Mouse (Mus musculus): ENCODE measurements at regions not wholly inside any gene's neighbourhood (a gene's known extent, or its start where the extent isn't known, plus 50 kb on each side); places are given as distances from the start of the nearest gene placed in this dataset.

DNA sequence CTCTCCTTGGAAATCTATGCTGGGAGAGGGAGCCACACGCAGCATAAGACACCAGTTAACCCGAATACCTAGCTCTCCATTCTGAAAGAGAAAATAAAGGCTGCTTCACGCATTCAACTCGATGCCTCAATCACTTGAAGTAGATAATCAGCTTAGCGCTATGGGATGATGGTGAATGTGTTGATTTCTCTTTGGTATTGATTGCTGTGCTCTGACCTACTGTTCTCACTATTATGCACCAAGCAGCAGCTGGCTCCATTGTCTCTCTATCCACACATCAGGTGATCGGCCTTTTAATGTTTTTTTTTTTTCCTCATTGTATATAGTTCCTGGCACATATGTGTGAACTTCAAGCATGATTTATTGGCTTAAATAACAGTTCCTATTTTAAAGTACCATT, 254.0 kb downstream of the Car8 start:
- TF ChIP-seq CTCF (IDR thresholded peaks at IDR 0.05), result no peak
- no peak overlapping the region for H3K27ac ChIP-seq
- no peak overlapping the region for H3K4me3 ChIP-seq
- intact Hi-C loops (cut with DNase I), result no loop called here
- DNase-seq, result no peak

DNA sequence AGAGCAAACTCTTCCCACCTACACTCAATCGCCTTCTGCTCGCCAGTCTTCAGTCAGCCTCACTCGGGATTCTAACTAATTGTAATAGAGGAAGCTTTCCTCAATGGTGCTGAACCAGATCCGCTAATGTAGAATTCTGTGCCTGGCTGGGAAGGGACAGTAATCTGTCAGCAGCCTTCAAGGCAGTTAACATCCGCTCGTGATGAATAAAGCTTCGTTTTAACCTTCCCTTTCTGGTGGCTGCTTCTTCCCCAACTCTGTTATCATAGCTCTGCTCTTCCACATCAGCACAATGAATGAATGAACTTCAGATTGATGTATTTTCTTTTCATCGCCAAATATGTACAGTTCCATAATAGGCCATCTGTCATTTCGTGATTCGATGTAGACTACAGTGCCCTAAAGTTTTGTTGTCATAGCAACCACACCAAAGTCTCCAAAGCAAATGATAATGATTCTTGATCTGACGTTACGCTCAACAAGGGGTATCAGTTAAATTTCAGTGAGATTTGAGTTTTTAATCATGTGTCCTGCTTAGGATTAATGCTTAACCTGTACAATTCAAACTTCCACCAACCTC, 259.0 kb downstream of the Car8 start:
- Histone ChIP-seq H3K4me3 (no peak overlapping the region), H3K27ac (no peak overlapping the region)
- intact Hi-C loops (cut with DNase I), result no loop called here
- no peak for TF ChIP-seq CTCF (IDR thresholded peaks at IDR 0.05)
- no peak for DNase-seq

DNA sequence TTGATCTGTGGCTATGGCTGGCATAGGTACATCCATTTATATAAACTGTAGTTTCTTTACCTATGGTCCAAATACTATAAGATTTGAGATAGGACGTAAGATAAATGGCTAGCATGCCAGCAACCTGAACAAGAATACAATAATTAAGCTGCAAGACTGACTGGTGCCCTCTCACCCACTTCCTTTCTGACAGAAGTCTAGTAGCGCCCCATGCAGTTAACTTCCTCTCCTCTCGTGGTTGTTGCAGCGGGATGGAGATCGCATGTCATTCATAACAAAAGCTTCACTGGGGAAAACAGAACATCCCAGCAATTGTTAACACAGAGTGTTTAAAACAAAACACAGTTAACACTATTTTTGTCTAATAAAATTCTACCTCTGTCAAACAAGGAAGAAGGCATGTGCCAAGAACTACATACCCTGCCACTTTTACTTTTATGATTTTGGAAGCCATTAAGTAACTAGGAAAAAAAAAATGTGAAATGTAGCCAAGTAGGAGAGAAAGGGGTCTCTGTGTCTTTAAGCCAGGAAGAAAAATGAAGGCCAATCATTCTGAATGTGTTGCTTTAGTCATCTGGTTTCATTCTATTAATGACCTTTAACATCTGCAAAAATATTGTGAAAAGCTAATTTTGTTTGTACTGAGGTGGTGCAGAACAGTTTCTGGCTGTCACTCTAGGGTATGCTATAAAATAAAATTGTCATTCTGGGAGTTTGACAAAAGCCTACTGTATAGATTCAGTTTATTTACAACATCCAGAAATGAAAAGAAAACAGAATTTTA, 261.0 kb downstream of the Car8 start:
- DNase-seq, result no peak
- no peak for TF ChIP-seq CTCF (IDR thresholded peaks at IDR 0.05)
- no peak overlapping the region for H3K4me3 ChIP-seq
- intact Hi-C loops (cut with DNase I), result no loop called here
- no peak overlapping the region for H3K27ac ChIP-seq

DNA sequence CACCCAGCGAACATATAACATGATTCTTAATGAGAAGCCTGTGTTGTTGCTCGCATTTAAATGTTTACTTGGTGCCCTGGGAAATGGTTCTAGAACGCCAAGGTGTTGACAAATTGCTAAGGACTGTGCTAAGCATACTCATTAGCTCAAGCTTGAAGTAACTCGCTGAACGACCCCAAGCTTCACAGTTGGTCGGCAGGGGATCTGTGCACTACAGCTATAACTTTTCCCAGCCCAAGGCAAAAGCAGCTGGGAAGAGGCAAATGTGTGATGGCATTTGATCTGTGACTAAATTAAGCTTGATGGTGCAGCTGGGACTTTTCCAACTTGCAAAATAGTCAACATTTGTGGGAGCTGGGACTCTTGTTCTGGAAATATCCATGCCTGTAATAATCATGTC, 268.6 kb downstream of the Car8 start:
- intact Hi-C loops (cut with DNase I), result no loop called here
- no peak for TF ChIP-seq CTCF (IDR thresholded peaks at IDR 0.05)
- Histone ChIP-seq H3K4me3 (no peak overlapping the region), H3K27ac (no peak overlapping the region)
- no peak for DNase-seq

DNA sequence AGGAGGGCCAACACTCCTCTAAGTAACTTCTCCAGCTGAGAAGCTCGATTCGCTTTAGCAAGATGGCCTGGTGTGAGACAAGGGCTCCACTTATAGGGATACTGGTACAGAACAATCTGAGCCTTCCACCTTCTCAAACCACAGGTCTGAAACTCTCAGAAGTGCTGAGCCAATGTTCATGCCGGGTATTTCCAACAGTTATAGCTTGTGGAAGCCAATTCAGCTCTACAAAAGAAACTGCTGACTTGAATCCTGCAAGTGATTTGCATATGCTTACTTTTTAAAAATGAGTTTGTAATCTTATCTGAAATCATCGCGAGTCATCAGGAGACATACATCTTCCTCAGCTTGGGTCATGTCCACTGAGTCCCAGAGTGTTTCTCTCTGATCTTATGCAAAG, 273.2 kb downstream of the Car8 start:
- DNase-seq, result no peak
- intact Hi-C loops (cut with DNase I), result no loop called here
- TF ChIP-seq CTCF (IDR thresholded peaks at IDR 0.05), result no peak
- Histone ChIP-seq H3K27ac (no peak overlapping the region), H3K4me3 (no peak overlapping the region)

DNA sequence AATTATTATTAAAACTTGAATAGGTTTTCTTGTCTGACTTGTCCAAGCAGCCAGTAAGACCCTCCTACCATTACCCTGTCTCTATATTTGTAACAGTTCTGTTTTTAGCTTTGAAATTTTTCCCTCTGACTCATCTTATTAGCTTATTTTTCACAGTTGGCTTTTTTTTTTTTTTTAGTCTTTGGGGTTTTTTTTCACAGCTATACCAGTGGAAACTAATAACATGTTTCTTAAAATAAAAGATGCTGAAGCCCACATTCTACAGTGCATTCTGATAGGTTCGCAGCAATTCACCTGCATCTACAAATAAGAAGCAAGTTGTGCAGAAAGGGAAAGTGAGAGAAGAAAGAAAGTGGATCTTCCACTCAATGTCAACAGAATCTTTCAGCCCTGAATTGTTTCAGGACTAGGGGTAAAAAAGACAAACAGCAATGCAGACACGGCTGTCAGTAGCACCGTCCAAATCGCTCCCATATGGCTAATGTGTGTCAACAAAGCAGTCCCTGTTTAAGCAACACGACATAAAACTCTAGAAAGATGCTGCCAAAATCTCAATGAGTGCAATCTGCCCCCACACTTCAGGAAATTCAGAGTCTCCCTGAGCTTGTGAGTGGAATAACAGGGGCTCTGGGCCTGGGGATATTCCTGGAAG, 277.2 kb downstream of the Car8 start:
- DNase-seq, result no peak
- no peak overlapping the region for H3K4me3 ChIP-seq
- H3K27ac ChIP-seq, result no peak overlapping the region
- TF ChIP-seq CTCF (IDR thresholded peaks at IDR 0.05), result no peak
- intact Hi-C loops (cut with DNase I), result no loop called here

DNA sequence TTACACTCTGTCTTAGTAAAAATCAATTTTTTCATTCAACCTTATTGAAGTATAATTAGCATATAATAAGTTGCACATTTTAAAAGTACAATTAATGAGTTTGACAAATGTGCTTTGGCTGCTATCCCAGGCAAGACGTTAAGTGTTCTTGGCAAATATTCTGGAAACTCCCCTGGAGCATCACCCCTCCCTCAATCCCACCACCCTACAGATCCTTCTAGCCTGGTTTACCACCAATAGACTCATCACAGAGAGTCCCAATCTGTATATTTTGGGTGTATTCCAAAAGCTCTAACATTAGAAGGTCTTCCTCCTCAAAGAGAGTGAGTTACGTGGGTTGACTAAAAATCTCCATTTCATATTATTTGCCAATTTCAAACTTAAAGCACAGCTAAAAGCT, 278.5 kb downstream of the Car8 start:
- Histone ChIP-seq H3K27ac (no peak overlapping the region), H3K4me3 (no peak overlapping the region)
- intact Hi-C loops (cut with DNase I), result no loop called here
- no peak for TF ChIP-seq CTCF (IDR thresholded peaks at IDR 0.05)
- DNase-seq, result no peak

DNA sequence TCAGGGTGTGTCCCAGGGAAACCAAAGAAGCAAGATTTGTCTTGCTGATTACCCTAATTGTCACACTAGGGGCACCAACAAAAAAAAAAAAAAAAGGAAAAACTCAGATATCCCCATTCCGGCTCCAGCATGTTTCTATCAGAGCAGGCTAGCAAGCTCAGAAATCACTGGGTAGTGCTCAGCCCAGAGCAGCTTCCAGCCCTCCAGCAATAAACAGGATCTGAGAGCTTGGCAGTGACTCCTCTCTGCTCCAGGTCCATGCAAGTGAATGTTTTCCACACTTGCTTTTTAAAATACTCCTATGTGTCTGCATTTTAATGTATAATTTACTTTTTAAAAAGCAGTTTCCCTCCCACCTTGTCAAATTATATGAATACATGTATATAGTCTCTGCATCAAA, 290.8 kb downstream of the Car8 start:
- no peak overlapping the region for H3K4me3 ChIP-seq
- DNase-seq, result no peak
- no peak for TF ChIP-seq CTCF (IDR thresholded peaks at IDR 0.05)

DNA sequence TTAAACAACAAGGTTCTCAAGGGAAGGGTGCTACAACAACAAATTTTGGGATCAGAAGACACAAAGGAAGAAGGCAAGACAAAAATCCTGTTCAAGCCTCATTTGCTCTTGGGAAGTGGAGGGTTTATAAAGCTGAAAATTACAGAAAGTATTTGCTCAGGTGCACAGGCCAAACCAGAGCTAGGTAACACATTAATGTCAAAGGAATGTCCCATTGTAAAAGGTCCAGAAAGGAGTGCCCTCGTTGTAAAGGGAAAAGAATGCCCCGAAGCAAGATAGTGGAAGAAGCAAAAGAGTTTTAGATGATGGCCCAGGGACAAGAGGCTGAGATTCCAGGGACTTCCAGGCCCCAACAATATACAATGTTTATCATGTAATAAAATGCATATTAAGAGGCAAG, 317.3 kb downstream of the Car8 start:
- no peak for TF ChIP-seq CTCF (IDR thresholded peaks at IDR 0.05)
- Histone ChIP-seq H3K4me3 (no peak overlapping the region), H3K27ac (no peak overlapping the region)
- intact Hi-C loops (cut with DNase I), result no loop called here
- no peak for DNase-seq

More for the DNA sequence above, 290.8 kb downstream of the Car8 start:
- H3K27ac ChIP-seq, result no peak overlapping the region
- intact Hi-C loops (cut with DNase I), result no loop called here

DNA sequence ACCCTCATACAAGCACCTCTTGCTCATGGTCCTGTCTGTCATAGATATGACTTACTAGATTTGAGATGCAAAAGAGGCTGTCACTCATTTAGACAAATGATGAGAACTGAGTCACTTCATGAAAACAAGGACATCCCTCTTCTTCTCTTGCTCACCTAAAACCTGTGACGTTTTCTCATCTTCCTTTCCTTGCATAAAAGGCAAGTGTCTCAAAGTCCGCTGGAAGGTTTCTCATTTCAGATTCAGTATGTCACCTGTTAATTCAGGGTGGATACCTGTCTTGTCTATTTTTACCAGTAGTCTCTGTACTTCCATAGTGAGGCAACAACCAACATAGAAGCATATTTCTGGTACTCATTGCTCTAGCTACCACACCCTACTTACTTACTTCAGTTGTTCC, 325.6 kb downstream of the Car8 start:
- no peak for TF ChIP-seq CTCF (IDR thresholded peaks at IDR 0.05)
- intact Hi-C loops (cut with DNase I), result no loop called here
- Histone ChIP-seq H3K27ac (no peak overlapping the region), H3K4me3 (no peak overlapping the region)
- DNase-seq, result no peak

DNA sequence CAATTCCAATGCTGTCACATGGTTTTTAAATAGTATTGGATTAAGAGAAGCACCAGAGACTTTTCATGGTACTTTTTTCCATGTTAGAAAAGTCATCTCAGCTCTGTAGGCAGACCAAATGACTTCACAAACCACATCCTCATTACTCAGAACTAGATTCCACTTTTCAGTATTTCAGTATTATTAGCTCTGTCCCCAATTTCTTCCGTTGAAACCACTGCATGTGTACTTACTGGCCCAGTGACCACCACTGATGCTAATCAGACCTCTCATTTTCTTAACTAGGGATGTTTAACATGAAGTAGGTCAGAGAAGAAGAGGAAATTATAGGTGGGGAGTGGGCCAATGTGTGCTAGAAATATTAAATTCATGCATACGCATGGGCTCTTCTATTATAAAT, 326.2 kb downstream of the Car8 start:
- DNase-seq, result no peak
- no peak for TF ChIP-seq CTCF (IDR thresholded peaks at IDR 0.05)
- H3K27ac ChIP-seq, result no peak overlapping the region
- no peak overlapping the region for H3K4me3 ChIP-seq
- intact Hi-C loops (cut with DNase I), result no loop called here

DNA sequence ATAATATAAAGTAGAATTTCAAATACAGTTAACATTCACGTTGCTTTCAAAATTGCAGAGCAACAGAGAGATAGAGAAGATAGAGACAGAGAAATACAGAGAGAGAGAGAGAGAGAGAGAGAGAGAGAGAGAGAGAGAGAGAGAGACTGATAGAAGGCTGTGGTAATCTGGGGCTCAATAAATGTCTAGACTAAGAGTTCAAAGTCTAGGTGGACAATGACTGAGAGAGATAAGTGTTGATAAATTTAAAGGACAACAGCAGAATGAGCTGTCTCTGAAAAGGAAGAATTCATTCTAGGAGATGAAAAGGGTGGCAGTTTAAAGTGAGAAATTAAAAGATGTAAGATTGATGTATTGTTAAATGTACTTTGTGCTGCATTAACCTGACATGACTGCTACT, 335.7 kb downstream of the Car8 start:
- H3K4me3 ChIP-seq, result no peak overlapping the region
- intact Hi-C loops (cut with DNase I), result no loop called here
- H3K27ac ChIP-seq, result no peak overlapping the region
- no peak for DNase-seq
- no peak for TF ChIP-seq CTCF (IDR thresholded peaks at IDR 0.05)

DNA sequence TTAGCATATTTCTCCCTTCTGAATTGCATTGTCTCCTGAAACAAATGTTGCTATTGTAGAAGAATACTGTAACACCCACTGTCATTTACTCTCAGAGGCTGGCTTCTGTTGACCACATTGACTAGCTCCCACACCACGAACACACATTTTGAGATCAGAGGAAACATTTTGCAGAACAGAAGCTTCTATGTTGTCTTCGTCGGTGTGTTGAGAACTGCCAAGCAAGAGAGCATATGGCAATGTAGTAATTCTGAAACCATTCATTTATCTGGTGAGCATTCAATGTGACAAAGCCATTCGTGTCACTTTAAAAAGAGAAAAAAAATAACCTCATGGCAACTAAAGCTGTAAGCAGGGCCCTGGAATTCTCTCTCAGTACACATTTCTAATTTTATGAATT, 343.9 kb downstream of the Car8 start:
- Histone ChIP-seq H3K27ac (no peak overlapping the region), H3K4me3 (no peak overlapping the region)
- TF ChIP-seq CTCF (IDR thresholded peaks at IDR 0.05), result no peak
- no peak for DNase-seq
- intact Hi-C loops (cut with DNase I), result no loop called here

DNA sequence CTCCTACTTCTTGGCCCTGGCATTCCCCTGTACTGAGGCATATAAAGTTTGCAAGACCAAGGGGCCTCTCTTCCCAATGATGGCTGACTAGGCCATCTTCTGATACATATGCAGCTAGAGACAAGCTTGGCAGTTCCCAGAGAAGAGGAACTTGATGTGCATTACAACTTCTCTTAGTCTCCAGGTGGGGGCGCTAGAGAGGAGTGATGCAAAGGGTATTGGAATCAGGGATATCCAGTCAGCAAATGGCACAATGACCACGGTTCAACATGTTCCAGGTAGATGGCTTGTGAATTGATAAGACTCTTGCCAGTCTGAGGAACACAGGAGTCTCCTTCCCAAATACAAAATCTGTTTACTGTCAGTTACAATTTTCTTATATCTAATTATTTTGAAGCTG, 347.7 kb downstream of the Car8 start:
- intact Hi-C loops (cut with DNase I), result no loop called here
- DNase-seq, result no peak
- H3K4me3 ChIP-seq, result no peak overlapping the region

More for the DNA sequence above, 347.7 kb downstream of the Car8 start:
- peak; percentile 6; the same call in 1 of the 2 replicates for TF ChIP-seq CTCF (IDR thresholded peaks at IDR 0.05)
- H3K27ac ChIP-seq, result no peak overlapping the region

All from gastrocnemius, adult 2 months (tissue).